Mouse (Mus musculus) forebrain, embryonic 13.5 days (tissue): ENCODE measurements around the gene Gch1. TPM values are rescaled to one million over a fixed set of nuclear protein-coding genes. Genes with fewer than 3 reads are reported as not detected.
"Not testable (repeated sequence)": the region's sequence is repeated elsewhere in the genome, so short reads cannot be mapped to it uniquely, and the experiment has no call there.

ENCODE experiments used
- ATAC-seq: fragments of 200-750 bp; cut with Nextera tagmentation; 2 replicates; pipeline ENCODE4 v1.8.0; 2017
- H3K27ac ChIP-seq: fragments of 300-500 bp; sonication (generic); 2 replicates; pipeline ENCODE4 v1.5.1; 2015; ENCODE audit warnings: inconsistent platforms, mild to moderate bottlenecking, moderate library complexity
- H3K27me3 ChIP-seq: fragments of 300-500 bp; sonication (generic); 2 replicates; pipeline ENCODE4 v1.6.1; 2015; ENCODE audit warnings: mild to moderate bottlenecking, inconsistent platforms
- H3K36me3 ChIP-seq: fragments of 300-500 bp; sonication (generic); 2 replicates; pipeline ENCODE4 v1.6.1; 2015; ENCODE audit warnings: mild to moderate bottlenecking, inconsistent platforms; ENCODE audit not compliant: poor library complexity, severe bottlenecking
- H3K4me1 ChIP-seq: fragments of 300-500 bp; sonication (generic); 2 replicates; pipeline ENCODE4 v1.6.1; 2015; ENCODE audit warnings: inconsistent platforms
- H3K4me2 ChIP-seq: fragments of 300-500 bp; sonication (generic); 2 replicates; pipeline ENCODE4 v1.6.1; 2015; ENCODE audit warnings: inconsistent platforms, mild to moderate bottlenecking, moderate library complexity
- H3K4me3 ChIP-seq: fragments of 300-500 bp; sonication (generic); 2 replicates; pipeline ENCODE4 v1.5.1; 2015; ENCODE audit warnings: mild to moderate bottlenecking, inconsistent platforms
- H3K9ac ChIP-seq: fragments of 300-500 bp; sonication (generic); 2 replicates; pipeline ENCODE4 v1.6.1; 2015; ENCODE audit warnings: mild to moderate bottlenecking, inconsistent platforms
- H3K9me3 ChIP-seq: fragments of 300-500 bp; sonication (generic); replicated peaks from 2 replicates; pipeline ENCODE4 v1.6.1; 2016; ENCODE audit warnings: inconsistent platforms
- WGBS: fragments of 180-500 bp; shearing (Covaris S2); methylation state at CpG from one replicate; pipeline ENCODE4 v1.1.7; 2015; 5-methylcytosine and 5-hydroxymethylcytosine counted together
- polyA plus RNA-seq: library from polyadenylated mRNA; unstranded; fragments of >200 nt; fragmentation: Nextera tagmentation; extraction: Ambion mirVana; gene quantifications from 2 replicates; pipeline ENCODE4 v1.2.1, GENCODE M21; 2015

The Gch1 gene
- polyA plus RNA-seq, 1 experiment from 2014 or later: 1.4 TPM

DNA sequence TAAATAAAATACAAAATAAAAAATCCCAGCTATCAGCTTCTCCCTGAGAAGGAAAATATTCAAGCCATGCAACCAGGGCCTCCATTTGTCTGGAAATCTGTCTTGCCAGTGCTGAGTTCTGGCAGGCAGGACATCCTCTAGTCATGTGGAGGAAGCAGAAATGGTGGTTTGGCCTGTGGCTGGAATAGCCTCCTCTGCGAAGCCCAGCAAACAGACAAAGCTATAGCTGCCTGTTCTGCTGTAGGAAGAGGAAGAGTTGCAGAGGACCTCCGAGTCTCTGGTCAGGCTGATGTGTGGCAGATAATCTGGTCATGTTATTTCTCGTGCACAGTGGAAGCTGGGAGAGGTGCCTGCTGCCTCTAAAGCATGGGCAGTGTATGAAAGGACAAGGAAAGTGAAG, 50.4 kb downstream of the Gch1 start:
- no peak overlapping the region for H3K27ac ChIP-seq
- 80% methylated on average over 3 of the region's 3 CpGs for WGBS
- no peak overlapping the region for H3K9ac ChIP-seq
- H3K27me3 ChIP-seq: no peaks in the 10 kb centered on the region
- no peak overlapping the region for H3K4me3 ChIP-seq
- ATAC-seq: no peak
- no peak overlapping the region for H3K4me2 ChIP-seq
- no peaks in the 10 kb centered on the region for H3K9me3 ChIP-seq
- no peaks in the 10 kb centered on the region for H3K36me3 ChIP-seq
- H3K4me1 ChIP-seq: no peaks in the 10 kb centered on the region

DNA sequence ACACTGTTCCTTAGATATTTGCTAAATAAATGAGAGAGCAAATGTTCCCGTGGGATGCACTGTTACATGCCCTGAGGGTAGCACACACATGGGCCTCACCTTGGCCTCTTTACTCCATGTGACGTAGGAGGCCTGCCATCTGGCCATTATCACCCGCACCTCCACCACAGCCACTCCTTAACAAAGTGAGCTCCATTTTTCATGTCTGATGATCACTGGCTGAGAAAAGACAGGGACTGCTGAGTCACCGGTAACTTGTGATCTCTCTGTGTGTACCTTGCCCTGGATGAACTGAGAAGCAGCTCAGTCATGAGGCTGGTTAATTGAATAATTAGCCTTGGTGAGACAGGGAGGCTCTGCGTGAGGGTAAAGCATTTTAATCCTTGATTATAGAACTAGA, 52.6 kb downstream of the Gch1 start:
- no peak overlapping the region for H3K4me2 ChIP-seq
- WGBS: 77% methylated on average over 5 of the region's 5 CpGs
- no peaks in the 10 kb centered on the region for H3K4me1 ChIP-seq
- ATAC-seq: no peak
- H3K27me3 ChIP-seq: no peaks in the 10 kb centered on the region
- no peaks in the 10 kb centered on the region for H3K36me3 ChIP-seq
- H3K9me3 ChIP-seq: no peaks in the 10 kb centered on the region
- no peak overlapping the region for H3K4me3 ChIP-seq
- no peak overlapping the region for H3K27ac ChIP-seq
- H3K9ac ChIP-seq: no peak overlapping the region

DNA sequence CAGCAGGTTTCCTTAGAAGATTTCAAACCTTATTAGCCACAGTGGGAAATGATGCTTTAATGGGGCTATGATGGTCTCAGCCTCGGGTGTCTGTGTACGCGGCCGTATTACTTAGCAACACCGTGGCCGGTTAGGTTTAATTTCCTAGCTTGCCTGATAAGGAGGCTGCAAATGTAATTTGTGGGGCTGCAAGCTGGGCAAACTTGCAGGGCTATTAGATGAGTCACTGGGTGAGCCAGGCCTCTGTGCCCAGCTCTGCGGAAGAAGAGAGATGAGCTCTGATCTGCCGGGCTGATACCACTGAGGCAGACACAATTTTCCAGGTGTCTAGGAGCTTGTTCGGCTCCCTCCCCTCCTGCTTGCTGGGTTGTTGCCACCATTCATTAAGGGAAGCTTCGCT, 55.3 kb downstream of the Gch1 start:
- WGBS: 77% methylated on average over 10 of the region's 10 CpGs
- no peak overlapping the region for H3K27ac ChIP-seq
- H3K27me3 ChIP-seq: no peaks in the 10 kb centered on the region
- no peak overlapping the region for H3K9ac ChIP-seq
- no peak for ATAC-seq
- no peak overlapping the region for H3K4me3 ChIP-seq
- no peaks in the 10 kb centered on the region for H3K4me1 ChIP-seq
- H3K9me3 ChIP-seq: no peaks in the 10 kb centered on the region
- no peak overlapping the region for H3K4me2 ChIP-seq
- H3K36me3 ChIP-seq: no peaks in the 10 kb centered on the region

DNA sequence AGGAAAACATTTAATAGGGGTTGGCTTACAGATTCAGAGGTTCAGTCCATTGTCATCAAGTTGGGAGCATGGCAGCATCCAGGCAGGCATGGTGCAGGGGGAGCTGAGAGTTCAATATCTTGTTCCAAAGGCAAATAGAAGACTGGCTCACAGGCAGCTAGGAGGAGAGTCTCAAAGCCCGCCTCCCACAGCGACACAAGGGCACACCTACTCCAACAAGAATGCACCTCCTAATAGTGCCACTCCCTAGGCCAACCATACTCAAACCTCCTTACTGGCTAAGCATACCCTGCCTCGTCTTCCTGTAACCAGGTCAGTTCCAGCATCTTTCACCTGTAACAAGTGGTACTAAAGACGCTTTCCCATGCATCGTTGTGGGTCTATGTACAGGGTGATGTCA, 61.2 kb downstream of the Gch1 start:
- Histone ChIP-seq H3K9ac (no peak overlapping the region), H3K4me3 (no peak overlapping the region), H3K27ac (no peak overlapping the region), H3K9me3 (no peaks in the 10 kb centered on the region), H3K4me1 (no peaks in the 10 kb centered on the region), H3K27me3 (no peaks in the 10 kb centered on the region), H3K4me2 (no peak overlapping the region), H3K36me3 (no peaks in the 10 kb centered on the region)
- no peak for ATAC-seq
- 88% methylated on average over 5 of the region's 5 CpGs for WGBS

DNA sequence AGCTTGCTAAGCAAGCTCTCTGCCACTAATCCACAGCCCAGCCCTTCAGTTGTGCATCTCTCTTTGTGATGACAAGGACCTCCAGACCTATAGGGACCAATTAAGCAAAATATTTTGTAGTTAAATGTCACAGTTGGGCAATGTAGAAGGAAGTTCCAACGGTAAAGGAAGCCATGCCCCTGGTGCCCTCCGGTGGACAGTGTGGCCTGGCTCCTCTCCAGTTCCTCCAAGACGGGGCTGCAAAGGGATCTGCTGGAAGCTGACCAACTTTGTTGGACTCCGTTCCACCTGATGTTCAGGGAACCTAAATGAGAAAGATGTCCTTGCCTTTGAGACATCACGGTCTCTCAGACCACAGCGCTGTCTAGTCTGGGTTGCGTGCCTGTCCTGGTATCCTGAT, 71.7 kb downstream of the Gch1 start:
- Histone ChIP-seq H3K9me3 (no peaks in the 10 kb centered on the region), H3K36me3 (no peaks in the 10 kb centered on the region), H3K4me2 (no peak overlapping the region), H3K27me3 (no peaks in the 10 kb centered on the region), H3K4me1 (no peaks in the 10 kb centered on the region), H3K9ac (no peak overlapping the region), H3K27ac (no peak overlapping the region), H3K4me3 (no peak overlapping the region)
- ATAC-seq: no peak
- 77% methylated on average over 7 of the region's 7 CpGs for WGBS

DNA sequence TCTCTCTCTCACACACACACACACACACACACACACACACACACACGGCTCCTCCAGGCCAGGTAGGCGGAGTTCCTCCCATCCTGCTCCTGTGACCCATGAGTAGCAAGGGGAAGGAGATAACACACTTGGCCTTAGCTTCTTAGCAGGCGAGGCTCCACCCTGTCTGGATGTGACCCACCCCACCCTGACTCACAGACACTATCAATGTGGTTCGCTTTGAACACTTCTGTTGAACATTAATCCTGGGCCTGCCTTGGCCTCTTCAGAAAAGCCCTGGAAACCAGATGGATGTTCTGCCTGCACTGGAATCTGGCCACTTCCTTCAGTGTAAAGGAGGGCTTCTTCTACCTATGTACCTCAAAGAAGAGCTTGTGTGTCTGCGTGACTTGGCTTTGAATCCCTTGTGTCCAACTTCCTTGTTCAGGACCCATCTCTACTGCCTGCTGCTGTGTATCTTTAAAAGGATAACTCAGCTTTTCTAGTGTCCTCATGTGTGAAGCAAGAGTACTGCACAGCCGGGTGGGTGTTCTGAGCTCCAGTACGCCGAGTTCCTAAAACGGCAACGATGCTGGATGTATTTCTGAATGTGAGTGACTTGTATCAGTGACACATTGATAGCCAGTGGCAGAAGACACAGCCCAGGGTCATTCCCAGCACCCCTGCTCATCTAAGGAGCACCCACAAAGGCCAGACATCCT, 73.0 kb downstream of the Gch1 start:
- no peak for ATAC-seq
- Histone ChIP-seq H3K4me2 (no peak overlapping the region), H3K36me3 (no peaks in the 10 kb centered on the region), H3K4me1 (no peaks in the 10 kb centered on the region), H3K9me3 (no peaks in the 10 kb centered on the region), H3K27me3 (no peaks in the 10 kb centered on the region), H3K27ac (no peak overlapping the region), H3K4me3 (no peak overlapping the region), H3K9ac (no peak overlapping the region)
- 91% methylated on average over 10 of the region's 10 CpGs for WGBS

DNA sequence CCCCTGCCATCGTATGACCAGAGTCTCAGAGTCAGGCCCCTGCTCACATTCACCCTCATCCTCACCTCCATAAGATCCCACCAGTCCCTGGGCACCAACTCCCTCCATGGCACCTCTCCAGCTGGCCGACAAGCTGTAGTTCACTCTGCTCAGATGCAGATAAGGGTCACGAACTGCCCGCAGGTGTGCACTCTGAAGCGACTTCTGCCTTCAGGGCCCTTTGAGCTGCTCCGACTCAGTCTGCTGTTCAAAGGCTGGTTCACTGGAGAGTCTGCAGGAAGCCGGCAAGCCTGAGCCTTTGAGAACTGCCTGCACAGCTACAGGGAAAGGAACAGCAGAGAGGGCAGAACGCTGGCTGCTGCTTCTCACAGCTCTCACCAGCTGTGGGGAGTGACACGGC, 74.1 kb downstream of the Gch1 start:
- Histone ChIP-seq H3K36me3 (no peaks in the 10 kb centered on the region), H3K27me3 (no peaks in the 10 kb centered on the region), H3K9ac (no peak overlapping the region), H3K4me2 (no peak overlapping the region), H3K4me1 (no peaks in the 10 kb centered on the region), H3K4me3 (no peak overlapping the region), H3K9me3 (no peaks in the 10 kb centered on the region), H3K27ac (no peak overlapping the region)
- no peak for ATAC-seq
- 76% methylated on average over 8 of the region's 9 CpGs for WGBS

DNA sequence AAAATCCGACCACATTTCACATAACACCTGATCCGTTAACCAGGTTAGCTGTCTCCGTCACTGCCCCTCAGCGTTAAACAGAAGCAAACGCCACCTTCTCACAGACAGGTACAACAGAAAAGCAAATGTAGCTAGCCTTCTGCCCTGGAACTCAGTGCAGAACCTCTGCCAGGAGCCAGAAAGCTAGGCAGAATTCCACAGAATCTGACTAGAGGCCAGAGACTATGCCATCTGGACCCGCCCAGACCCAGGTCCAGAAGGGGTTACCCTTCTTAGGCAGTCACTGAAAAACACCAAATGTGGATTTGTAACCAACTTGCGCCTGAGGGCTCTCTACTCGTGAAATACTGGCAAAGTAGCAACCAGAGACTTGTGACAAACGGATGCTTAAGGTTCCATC, 77.9 kb downstream of the Gch1 start:
- WGBS: 55% methylated on average over 9 of the region's 9 CpGs
- no peak overlapping the region for H3K27ac ChIP-seq
- no peak overlapping the region for H3K9ac ChIP-seq
- H3K9me3 ChIP-seq: no peaks in the 10 kb centered on the region
- no peak overlapping the region for H3K4me2 ChIP-seq
- H3K36me3 ChIP-seq: no peaks in the 10 kb centered on the region
- ATAC-seq: no peak
- no peak overlapping the region for H3K4me3 ChIP-seq
- no peaks in the 10 kb centered on the region for H3K4me1 ChIP-seq
- H3K27me3 ChIP-seq: no peaks in the 10 kb centered on the region

DNA sequence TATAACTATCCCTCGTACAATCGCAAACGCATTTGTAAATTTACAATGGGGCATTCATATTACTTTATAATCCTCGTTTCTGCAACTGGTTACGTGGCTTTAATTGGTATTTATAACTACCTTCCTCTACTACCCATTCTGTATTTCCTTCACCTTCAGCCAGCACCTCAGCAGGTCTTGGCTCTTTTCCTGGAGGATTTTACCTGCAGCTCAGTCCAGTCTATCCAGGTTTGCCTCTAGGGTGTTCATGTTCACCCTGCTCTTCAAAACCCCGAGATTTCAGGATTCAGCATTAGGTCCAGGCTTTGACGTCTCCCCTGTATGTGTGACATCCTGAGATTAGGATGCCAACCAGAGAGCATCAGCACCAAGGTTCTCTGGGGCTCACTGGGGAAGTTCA, 78.8 kb downstream of the Gch1 start:
- not testable (repeated sequence) for H3K4me3 ChIP-seq, ATAC-seq, H3K4me1 ChIP-seq, H3K36me3 ChIP-seq, H3K27ac ChIP-seq, H3K4me2 ChIP-seq, H3K9me3 ChIP-seq, H3K9ac ChIP-seq, H3K27me3 ChIP-seq
- 92% methylated on average over 7 of the region's 7 CpGs for WGBS

DNA sequence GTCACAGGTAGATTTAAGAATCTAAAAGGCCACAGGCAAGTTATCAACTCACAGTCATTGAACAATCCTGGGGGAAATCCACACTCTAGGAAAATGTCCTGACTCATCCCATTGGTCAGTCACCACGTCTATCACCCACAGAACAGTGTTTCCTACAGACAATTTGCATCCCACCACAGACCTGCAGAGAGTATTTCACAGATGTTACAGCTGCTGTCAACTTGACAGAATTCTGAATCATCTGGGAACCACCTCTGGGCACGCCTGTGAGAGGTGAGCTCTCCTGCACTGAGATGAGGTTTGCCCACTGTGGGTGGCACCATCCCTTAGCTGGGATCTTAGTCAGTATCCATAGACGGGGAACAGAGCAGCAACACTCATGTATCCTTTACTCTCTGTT, 81.8 kb downstream of the Gch1 start:
- Histone ChIP-seq H3K27ac (no peak overlapping the region), H3K9me3 (no peaks in the 10 kb centered on the region), H3K4me2 (no peak overlapping the region), H3K36me3 (no peaks in the 10 kb centered on the region), H3K27me3 (no peaks in the 10 kb centered on the region), H3K4me3 (no peak overlapping the region), H3K4me1 (0 out of 2 replicates have a peak, but pooled peaks cover 5% of the 10 kb centered on the region), H3K9ac (no peak overlapping the region)
- WGBS: 81% methylated on average over 3 of the region's 3 CpGs
- ATAC-seq: no peak

DNA sequence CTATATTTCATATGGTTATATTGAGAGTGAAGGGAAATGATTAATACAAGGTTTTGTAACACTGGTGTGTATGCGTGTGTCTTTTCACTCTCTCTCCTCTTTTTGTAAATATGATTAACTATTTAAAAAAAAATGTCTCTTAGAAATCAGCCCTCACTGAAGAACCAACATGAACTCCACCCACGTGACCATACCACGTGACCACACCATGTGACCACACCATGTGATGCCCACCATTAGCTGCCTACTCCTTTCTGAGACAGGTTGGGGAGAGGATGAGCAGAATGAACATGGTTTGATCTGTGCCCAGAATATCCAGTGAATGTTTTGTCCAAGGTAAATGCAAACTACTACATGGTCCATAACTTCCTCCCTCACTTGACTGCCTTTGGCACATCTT, 83.5 kb downstream of the Gch1 start:
- Histone ChIP-seq H3K4me2 (no peak overlapping the region), H3K27ac (no peak overlapping the region), H3K4me1 (0 out of 2 replicates have a peak, but pooled peaks cover 5% of the 10 kb centered on the region), H3K36me3 (no peaks in the 10 kb centered on the region), H3K9me3 (no peaks in the 10 kb centered on the region), H3K4me3 (no peak overlapping the region), H3K9ac (no peak overlapping the region), H3K27me3 (no peaks in the 10 kb centered on the region)
- no peak for ATAC-seq
- 96% methylated on average over 3 of the region's 3 CpGs for WGBS

DNA sequence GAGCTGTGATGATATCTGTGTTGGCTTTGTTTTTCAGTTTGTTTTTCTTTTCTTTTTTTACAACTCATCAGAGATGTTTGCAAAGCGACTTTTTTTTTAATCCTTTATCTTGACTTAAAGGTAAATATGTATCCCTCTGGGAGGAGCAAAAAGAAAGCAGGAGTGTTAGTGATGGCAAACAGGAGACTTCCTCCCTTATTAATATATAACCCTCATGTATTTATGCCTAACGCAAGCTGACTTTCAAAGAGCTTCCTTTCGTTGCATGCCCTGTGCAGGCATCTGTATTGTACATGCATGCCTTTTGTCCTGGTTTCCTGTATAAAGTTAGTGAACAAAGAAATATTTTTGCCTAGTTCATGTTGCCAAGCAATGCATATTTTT, 84.0 kb downstream of the Gch1 start:
- H3K9me3 ChIP-seq: no peaks in the 10 kb centered on the region
- H3K4me2 ChIP-seq: no peak overlapping the region
- H3K27ac ChIP-seq: no peak overlapping the region
- 84% methylated on average over 3 of the region's 3 CpGs for WGBS
- H3K4me3 ChIP-seq: no peak overlapping the region
- no peaks in the 10 kb centered on the region for H3K36me3 ChIP-seq
- no peaks in the 10 kb centered on the region for H3K27me3 ChIP-seq
- H3K9ac ChIP-seq: no peak overlapping the region
- no peak for ATAC-seq
- 0 out of 2 replicates have a peak, but pooled peaks cover 5% of the 10 kb centered on the region for H3K4me1 ChIP-seq
